Mouse (Mus musculus) neural tube, embryonic 11.5 days (tissue): ENCODE results near the gene Pip4k2c. TPM values are rescaled to one million over a fixed set of nuclear protein-coding genes. Genes with fewer than 3 reads are reported as not detected.

Source experiments
- ATAC-seq: fragments of 200-750 bp; cut with Nextera tagmentation; 2 replicates; pipeline ENCODE4 v1.8.0; 2017; ENCODE audit warnings: moderate number of reproducible peaks, mild to moderate bottlenecking, moderate TSS enrichment, moderate library complexity; ENCODE audit not compliant: insufficient read depth, low FRiP score, low TSS enrichment
- DNase-seq: peaks from one replicate; pipeline ENCODE4 v3.0.0-alpha.2; 2015; ENCODE audit warnings: low spot score
- H3K27ac ChIP-seq: fragments of 300-500 bp; sonication (generic); 2 replicates; pipeline ENCODE4 v1.5.1; 2014; ENCODE audit warnings: low read depth, mild to moderate bottlenecking, low read length
- H3K27me3 ChIP-seq: fragments of 300-500 bp; sonication (generic); 2 replicates; pipeline ENCODE4 v1.6.1; 2014; ENCODE audit warnings: mild to moderate bottlenecking, low read length, mixed read lengths; ENCODE audit not compliant: control insufficient read depth, insufficient read depth
- H3K36me3 ChIP-seq: fragments of 300-500 bp; sonication (generic); 2 replicates; pipeline ENCODE4 v1.6.1; 2014; ENCODE audit warnings: mild to moderate bottlenecking, low read length, moderate library complexity, mixed read lengths; ENCODE audit not compliant: control insufficient read depth, insufficient read depth
- H3K4me1 ChIP-seq: fragments of 300-500 bp; sonication (generic); 2 replicates; pipeline ENCODE4 v1.6.1; 2014; ENCODE audit warnings: low read length, mixed read lengths; ENCODE audit not compliant: control insufficient read depth, insufficient read depth
- H3K4me2 ChIP-seq: fragments of 300-500 bp; sonication (generic); 2 replicates; pipeline ENCODE4 v1.6.1; 2014; ENCODE audit warnings: low read depth, mild to moderate bottlenecking, moderate library complexity
- H3K4me3 ChIP-seq: fragments of 300-500 bp; sonication (generic); 2 replicates; pipeline ENCODE4 v1.5.1; 2014; ENCODE audit warnings: low read depth, low read length
- H3K9ac ChIP-seq: fragments of 300-500 bp; sonication (generic); 2 replicates; pipeline ENCODE4 v1.6.1; 2014; ENCODE audit warnings: mild to moderate bottlenecking, low read length
- H3K9me3 ChIP-seq: fragments of 300-500 bp; sonication (generic); 2 replicates; pipeline ENCODE4 v1.6.1; 2016; ENCODE audit warnings: low read length; ENCODE audit not compliant: control insufficient read depth
- WGBS: fragments of 180-500 bp; shearing (Covaris S2); extraction: QIAGEN DNeasy Blood & Tissue Kit; methylation state at CpG from one replicate; pipeline ENCODE4 v1.1.7; 2014; 5-methylcytosine and 5-hydroxymethylcytosine counted together
- polyA plus RNA-seq: library from polyadenylated mRNA; unstranded; fragments of >200 nt; fragmentation: Nextera tagmentation; extraction: Ambion mirVana; gene quantifications from 2 replicates; pipeline ENCODE4 v1.2.1, GENCODE M21; 2014

The Pip4k2c gene
- polyA plus RNA-seq, 1 experiment from 2014 or later: 16.4 TPM

DNA sequence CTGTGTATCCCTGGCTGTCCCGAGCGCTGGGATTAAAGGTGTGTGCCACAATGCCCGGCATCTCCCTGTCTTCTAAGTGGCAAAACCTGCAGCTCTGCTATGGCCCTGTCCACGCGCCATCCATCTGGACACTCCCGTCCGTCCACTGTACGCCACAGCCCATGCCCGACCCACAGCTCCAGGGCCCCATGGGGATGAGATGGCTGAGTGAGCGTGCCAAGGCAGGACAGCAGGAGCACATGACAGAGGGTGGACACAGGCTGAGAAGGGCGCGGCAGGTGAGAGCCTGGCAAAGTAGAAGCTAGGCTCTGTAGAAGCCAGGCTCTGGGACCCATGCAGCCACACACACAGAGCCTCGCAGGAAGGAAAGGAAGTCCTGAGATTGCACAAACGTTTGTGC is 20.4 kb upstream of the Pip4k2c start:
- H3K27me3 ChIP-seq: no peaks in the 10 kb centered on the region
- H3K4me2 ChIP-seq: no peak overlapping the region
- H3K27ac ChIP-seq: no peak overlapping the region
- H3K36me3 ChIP-seq: no peaks in the 10 kb centered on the region; the same call in 1 of the 2 replicates
- no peaks in the 10 kb centered on the region for H3K4me1 ChIP-seq
- DNase-seq (no peak), ATAC-seq (no peak)
- no peak overlapping the region for H3K9ac ChIP-seq
- no peaks in the 10 kb centered on the region for H3K9me3 ChIP-seq
- H3K4me3 ChIP-seq: no peak overlapping the region
- WGBS: 90% methylated on average over 14 of the region's 14 CpGs

DNA sequence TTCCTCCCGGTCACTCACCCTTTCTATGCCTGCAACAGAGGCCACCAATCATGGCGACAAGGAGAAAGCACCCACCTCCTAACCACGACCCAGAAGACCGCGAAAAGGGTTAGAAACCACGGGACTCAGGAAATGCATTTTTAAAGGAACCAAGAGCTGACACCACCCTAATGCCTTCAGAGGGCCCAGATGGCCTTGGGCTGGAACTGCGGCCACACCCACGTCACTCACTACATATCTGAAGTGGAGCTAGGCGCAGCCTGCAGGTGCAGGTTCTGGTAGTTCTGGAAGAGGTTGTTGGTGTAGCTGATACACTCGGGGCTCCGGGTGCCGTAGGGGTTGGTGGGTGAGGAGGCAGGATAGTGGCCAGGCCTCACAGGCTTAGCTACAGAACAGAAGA is 19.3 kb upstream of the Pip4k2c start:
- no peak overlapping the region for H3K9ac ChIP-seq
- H3K36me3 ChIP-seq: no peaks in the 10 kb centered on the region; the same call in 1 of the 2 replicates
- no peaks in the 10 kb centered on the region for H3K9me3 ChIP-seq
- H3K4me3 ChIP-seq: no peak overlapping the region
- WGBS: 88% methylated on average over 12 of the region's 12 CpGs
- 0 out of 2 replicates have a peak overlapping the region, but pooled peaks have one; percentile 1 for H3K4me2 ChIP-seq
- no peak for DNase-seq
- H3K27ac ChIP-seq: no peak overlapping the region
- H3K4me1 ChIP-seq: no peaks in the 10 kb centered on the region
- no peak for ATAC-seq
- no peaks in the 10 kb centered on the region for H3K27me3 ChIP-seq

DNA sequence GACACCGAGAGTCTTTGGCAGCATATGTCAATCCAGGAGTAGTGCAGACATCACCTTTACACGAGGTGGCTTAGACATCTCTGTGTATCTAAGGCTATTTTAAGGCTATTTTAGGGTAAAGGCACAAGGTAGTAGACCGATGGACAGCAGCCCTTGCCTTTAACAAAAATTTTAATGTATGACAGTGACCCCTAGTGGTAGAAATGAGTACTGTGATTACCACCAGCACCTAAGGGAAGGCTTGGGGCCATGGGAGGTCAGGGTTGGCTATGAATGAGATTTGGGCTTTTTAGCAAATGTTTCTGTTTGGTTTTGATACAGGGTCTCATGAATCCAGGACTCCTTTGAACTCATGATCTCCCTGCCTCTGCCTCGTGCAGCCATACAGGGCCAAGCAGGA is 17.5 kb upstream of the Pip4k2c start:
- no peaks in the 10 kb centered on the region for H3K9me3 ChIP-seq
- H3K4me1 ChIP-seq: no peaks in the 10 kb centered on the region
- H3K27me3 ChIP-seq: no peaks in the 10 kb centered on the region
- WGBS: 25% methylated on average over 4 of the region's 4 CpGs
- H3K36me3 ChIP-seq: no peaks in the 10 kb centered on the region; the same call in 1 of the 2 replicates
- H3K27ac ChIP-seq: no peak overlapping the region
- DNase-seq (peak; percentile 59), ATAC-seq (no peak)
- no peak overlapping the region for H3K9ac ChIP-seq
- H3K4me3 ChIP-seq: no peak overlapping the region
- no peak overlapping the region for H3K4me2 ChIP-seq

DNA sequence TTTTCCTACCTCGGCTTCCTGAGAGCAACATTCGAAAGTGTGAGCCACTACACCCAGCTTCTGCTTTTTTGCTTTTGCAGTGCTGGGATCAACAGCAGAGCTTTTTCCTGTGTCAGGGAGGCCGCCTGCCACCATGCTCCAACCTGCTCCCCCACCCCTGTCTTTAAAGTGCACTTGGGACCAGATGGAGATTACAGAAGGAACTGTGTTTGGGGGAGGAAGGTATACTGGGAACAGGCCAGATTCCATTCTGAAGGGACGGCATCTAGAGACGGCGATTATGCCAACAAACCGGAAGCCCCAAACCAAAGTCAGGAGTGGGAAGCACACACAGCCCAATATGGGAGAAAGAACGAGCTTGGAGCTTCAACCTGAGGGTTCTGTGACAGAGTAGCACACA is 15.8 kb upstream of the Pip4k2c start:
- no peak overlapping the region for H3K27ac ChIP-seq
- WGBS: 83% methylated on average over 8 of the region's 8 CpGs
- no peaks in the 10 kb centered on the region for H3K36me3 ChIP-seq
- H3K9me3 ChIP-seq: no peaks in the 10 kb centered on the region
- H3K27me3 ChIP-seq: no peaks in the 10 kb centered on the region
- DNase-seq (no peak), ATAC-seq (no peak)
- no peak overlapping the region for H3K4me2 ChIP-seq
- H3K4me1 ChIP-seq: no peaks in the 10 kb centered on the region
- H3K4me3 ChIP-seq: no peak overlapping the region
- H3K9ac ChIP-seq: no peak overlapping the region

DNA sequence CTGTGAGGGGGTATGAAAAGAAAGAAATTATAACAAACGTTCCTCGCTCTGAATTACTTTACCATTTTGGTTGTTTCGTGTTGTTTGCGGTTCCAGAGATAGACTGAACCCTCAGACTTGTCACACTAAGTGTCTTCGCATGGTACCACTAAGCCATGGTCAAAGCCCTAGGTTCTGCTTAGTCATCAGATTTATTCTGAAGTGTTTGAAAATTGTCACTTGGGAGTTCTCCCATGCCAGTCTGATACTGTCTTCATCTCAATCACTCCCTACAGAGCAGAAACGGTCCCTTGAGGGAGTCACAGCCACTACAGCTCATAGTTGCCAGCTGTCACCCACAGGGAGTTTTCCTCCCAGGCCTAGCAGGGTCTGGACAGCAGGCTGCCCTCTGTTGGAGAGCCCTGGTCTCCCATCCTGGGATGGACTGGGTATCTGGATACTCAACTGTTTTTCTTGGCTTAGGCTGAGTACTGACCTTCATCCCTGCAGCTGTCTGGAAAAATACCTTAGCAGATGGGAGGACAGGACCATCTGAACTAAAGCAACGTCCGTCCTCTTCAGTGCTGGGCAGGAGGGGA is 15.0 kb upstream of the Pip4k2c start:
- no peak overlapping the region for H3K4me2 ChIP-seq
- no peak overlapping the region for H3K4me3 ChIP-seq
- 64% methylated on average over 8 of the region's 8 CpGs for WGBS
- H3K27ac ChIP-seq: no peak overlapping the region
- no peaks in the 10 kb centered on the region for H3K9me3 ChIP-seq
- H3K36me3 ChIP-seq: no peaks in the 10 kb centered on the region
- no peak for ATAC-seq
- DNase-seq: no peak
- H3K9ac ChIP-seq: no peak overlapping the region
- no peaks in the 10 kb centered on the region for H3K27me3 ChIP-seq
- no peaks in the 10 kb centered on the region for H3K4me1 ChIP-seq

DNA sequence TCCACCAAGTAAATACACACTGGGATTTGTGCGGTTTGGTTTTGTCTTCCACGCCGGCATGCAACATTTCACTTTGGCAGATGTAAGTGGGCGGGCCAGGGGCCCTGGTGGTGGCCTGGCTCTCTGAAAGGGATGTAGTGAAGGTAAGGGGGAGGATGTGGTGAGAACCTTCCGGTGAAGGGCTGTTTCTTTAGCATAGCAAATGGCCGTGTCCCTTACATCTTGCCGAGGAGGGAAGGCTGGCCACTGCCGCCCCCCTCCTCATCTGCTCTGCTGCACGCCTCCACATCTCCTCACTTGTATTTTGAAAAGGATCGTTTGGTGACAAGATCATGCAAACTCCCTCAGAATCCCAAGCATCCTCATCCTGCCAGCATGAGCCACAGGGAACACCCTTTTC is 14.3 kb upstream of the Pip4k2c start:
- DNase-seq (no peak), ATAC-seq (no peak)
- WGBS: 15% methylated on average over 10 of the region's 10 CpGs

DNA sequence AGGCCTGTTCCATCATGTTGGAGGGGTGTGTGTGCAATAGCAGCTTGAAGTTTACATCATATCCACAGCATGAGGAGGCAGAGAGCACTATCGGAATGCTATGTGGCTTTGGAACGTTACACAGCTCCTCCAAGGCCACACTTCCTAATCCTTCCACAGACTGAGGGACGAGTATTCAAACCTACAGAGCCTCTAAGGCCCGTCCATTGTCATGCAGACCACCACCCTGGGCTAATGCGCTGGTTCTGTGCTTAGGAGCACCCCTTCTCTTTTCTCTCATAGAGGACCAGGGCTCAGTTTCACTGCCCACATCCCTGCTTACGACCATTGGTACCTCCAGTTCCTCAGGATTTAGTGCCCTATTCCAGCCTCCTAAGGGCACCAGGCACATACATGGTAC is 13.8 kb upstream of the Pip4k2c start:
- Histone ChIP-seq H3K27me3 (no peaks in the 10 kb centered on the region), H3K4me3 (no peak overlapping the region), H3K4me1 (no peaks in the 10 kb centered on the region), H3K4me2 (no peak overlapping the region), H3K9me3 (no peaks in the 10 kb centered on the region), H3K36me3 (no peaks in the 10 kb centered on the region), H3K9ac (no peak overlapping the region), H3K27ac (no peak overlapping the region)
- 34% methylated on average over 6 of the region's 6 CpGs for WGBS
- ATAC-seq (no peak), DNase-seq (no peak)

More for the DNA sequence above, 14.3 kb upstream of the Pip4k2c start:
- Histone ChIP-seq H3K27ac (no peak overlapping the region), H3K27me3 (no peaks in the 10 kb centered on the region), H3K4me2 (no peak overlapping the region), H3K4me3 (no peak overlapping the region), H3K4me1 (no peaks in the 10 kb centered on the region), H3K9me3 (no peaks in the 10 kb centered on the region), H3K36me3 (no peaks in the 10 kb centered on the region), H3K9ac (no peak overlapping the region)

DNA sequence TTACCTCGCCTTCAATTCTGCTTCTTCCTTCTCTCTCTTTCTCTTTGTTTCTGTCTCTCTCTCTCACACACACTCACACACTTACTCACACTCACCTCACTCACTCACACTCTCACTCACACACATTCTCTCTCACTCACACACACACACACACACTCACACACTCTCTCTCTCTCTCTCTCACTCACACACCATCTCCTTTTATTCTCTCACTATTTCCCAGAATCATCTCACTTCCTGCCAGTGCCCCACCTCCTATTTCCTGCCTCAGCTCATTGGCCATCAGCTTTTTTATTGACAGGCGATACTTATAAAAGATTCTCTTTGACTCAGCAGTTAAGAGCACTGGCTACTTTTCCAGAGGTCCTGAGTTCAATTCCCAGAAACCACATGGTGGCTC is 7.0 kb upstream of the Pip4k2c start:
- no peak for ATAC-seq
- WGBS: 91% methylated on average over 2 of the region's 2 CpGs
- H3K36me3 ChIP-seq: no peaks in the 10 kb centered on the region

DNA sequence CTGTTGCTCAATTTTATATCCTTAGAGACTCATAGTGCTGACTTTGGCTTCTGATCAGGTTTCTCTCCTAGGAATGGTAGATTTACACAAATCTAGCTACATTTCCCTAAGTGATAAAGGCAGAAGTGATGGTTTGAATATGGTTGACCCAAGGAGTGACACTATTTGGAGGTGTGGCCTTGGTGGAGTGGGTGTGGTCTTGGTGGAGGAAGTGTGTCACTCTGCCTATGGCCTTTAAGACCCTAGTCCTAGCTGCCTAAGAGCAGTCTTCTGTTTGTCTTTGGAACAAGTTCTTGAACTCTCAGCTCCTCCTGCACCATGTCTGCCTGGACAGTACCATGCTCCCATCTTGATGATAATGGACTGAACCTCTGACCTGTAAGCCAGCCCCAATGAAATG is 5.8 kb upstream of the Pip4k2c start:
- H3K27ac ChIP-seq: no peak overlapping the region
- no peak overlapping the region for H3K4me2 ChIP-seq
- H3K9ac ChIP-seq: no peak overlapping the region
- DNase-seq: no peak
- no peak for ATAC-seq
- H3K36me3 ChIP-seq: no peaks in the 10 kb centered on the region
- H3K4me3 ChIP-seq: no peak overlapping the region
- no peaks in the 10 kb centered on the region for H3K27me3 ChIP-seq
- H3K9me3 ChIP-seq: no peaks in the 10 kb centered on the region
- H3K4me1 ChIP-seq: no peaks in the 10 kb centered on the region

More for the DNA sequence above, 7.0 kb upstream of the Pip4k2c start:
- Histone ChIP-seq H3K9me3 (no peaks in the 10 kb centered on the region), H3K9ac (no peak overlapping the region), H3K4me3 (no peak overlapping the region), H3K27me3 (no peaks in the 10 kb centered on the region), H3K4me1 (no peaks in the 10 kb centered on the region), H3K4me2 (no peak overlapping the region), H3K27ac (no peak overlapping the region)
- DNase-seq: no peak
